Mouse (Mus musculus) stomach, embryonic 15.5 days (tissue): ENCODE measurements around the gene Ttll6. TPM values are rescaled to one million over a fixed set of nuclear protein-coding genes. Genes with fewer than 3 reads are reported as not detected.
A peak's percentile ranks its signal among the peaks of the same experiment; 100 is the strongest.
"Not testable (repeated sequence)": the region's sequence is repeated elsewhere in the genome, so short reads cannot be mapped to it uniquely, and the experiment has no call there.

Experiments used
- ATAC-seq: fragments of 200-750 bp; cut with Nextera tagmentation; 2 replicates; pipeline ENCODE4 v1.8.0; 2017; ENCODE audit warnings: low read depth, moderate number of reproducible peaks, moderate TSS enrichment; ENCODE audit not compliant: insufficient read depth, low FRiP score
- H3K27ac ChIP-seq: fragments of 300-500 bp; sonication (generic); 2 replicates; pipeline ENCODE4 v1.5.1; 2015; ENCODE audit warnings: mild to moderate bottlenecking, inconsistent platforms
- H3K27me3 ChIP-seq: fragments of 300-500 bp; sonication (generic); replicated peaks from 2 replicates; pipeline ENCODE4 v1.6.1; 2015; ENCODE audit warnings: inconsistent platforms
- H3K36me3 ChIP-seq: fragments of 300-500 bp; sonication (generic); 2 replicates; pipeline ENCODE4 v1.6.1; 2015; ENCODE audit warnings: inconsistent platforms
- H3K4me1 ChIP-seq: fragments of 300-500 bp; sonication (generic); 2 replicates; pipeline ENCODE4 v1.6.1; 2015; ENCODE audit warnings: inconsistent platforms
- H3K4me2 ChIP-seq: fragments of 300-500 bp; sonication (generic); 2 replicates; pipeline ENCODE4 v1.6.1; 2015; ENCODE audit warnings: mild to moderate bottlenecking, inconsistent platforms
- H3K4me3 ChIP-seq: fragments of 300-500 bp; sonication (generic); replicated peaks from 2 replicates; pipeline ENCODE4 v1.5.1; 2015; ENCODE audit warnings: inconsistent platforms
- H3K9ac ChIP-seq: fragments of 300-500 bp; sonication (generic); 2 replicates; pipeline ENCODE4 v1.6.1; 2015; ENCODE audit warnings: inconsistent platforms
- H3K9me3 ChIP-seq: fragments of 300-500 bp; sonication (generic); 2 replicates; pipeline ENCODE4 v1.6.1; 2016; ENCODE audit warnings: inconsistent platforms
- WGBS: fragments of 180-500 bp; shearing (Covaris S2); methylation state at CpG from one replicate; pipeline ENCODE4 v1.1.7; 2015; 5-methylcytosine and 5-hydroxymethylcytosine counted together
- polyA plus RNA-seq: library from polyadenylated mRNA; unstranded; fragments of >200 nt; fragmentation: Nextera tagmentation; extraction: Ambion mirVana; gene quantifications from 2 replicates; pipeline ENCODE4 v1.2.1, GENCODE M21; 2015

Ttll6 gene
- polyA plus RNA-seq, 1 experiment from 2014 or later: 0.31 TPM

GRCm38 (mm10) chr11:96119401-96119800, 14.2 kb upstream of the Ttll6 start:
- Histone ChIP-seq H3K4me3 (no peak overlapping the region), H3K27ac (no peak overlapping the region), H3K4me2 (no peak overlapping the region), H3K36me3 (no peaks in the 10 kb centered on the region), H3K4me1 (peaks cover 6% of the 10 kb centered on the region; the same call in 1 of the 2 replicates), H3K9ac (no peak overlapping the region), H3K9me3 (no peaks in the 10 kb centered on the region), H3K27me3 (peaks cover 10% of the 10 kb centered on the region)
- 50% methylated on average over 3 of the region's 3 CpGs for WGBS
- peak; percentile 53; the same call in 1 of the 2 replicates for ATAC-seq

- 73% methylated on average over 4 of the region's 4 CpGs for WGBS
Observed at GRCm38 (mm10) chr11:96122806-96123205, 10.8 kb upstream of the Ttll6 start.

GRCm38 (mm10) chr11:96124052-96124914, 9.3 kb upstream of the Ttll6 start:
- Histone ChIP-seq H3K4me2 (peak overlapping the region; percentile 89), H3K4me1 (peaks cover 9% of the 10 kb centered on the region; the same call in 1 of the 2 replicates), H3K27me3 (peaks cover 13% of the 10 kb centered on the region), H3K9me3 (no peaks in the 10 kb centered on the region), H3K27ac (no peak overlapping the region), H3K9ac (0 out of 2 replicates have a peak overlapping the region, but pooled peaks have one; percentile 0), H3K36me3 (no peaks in the 10 kb centered on the region), H3K4me3 (peak overlapping the region; percentile 44)
- peak; percentile 54; the same call in 1 of the 2 replicates for ATAC-seq
- 2% methylated on average over 45 of the region's 45 CpGs for WGBS

More at GRCm38 (mm10) chr11:96122806-96123205, 10.8 kb upstream of the Ttll6 start:
- not testable (repeated sequence) for H3K4me3 ChIP-seq, H3K27ac ChIP-seq, H3K36me3 ChIP-seq, ATAC-seq, H3K9me3 ChIP-seq, H3K9ac ChIP-seq, H3K4me1 ChIP-seq, H3K4me2 ChIP-seq
- H3K27me3 ChIP-seq: peaks cover 13% of the 10 kb centered on the region

GRCm38 (mm10) chr11:96130606-96131005, 3.0 kb upstream of the Ttll6 start:
- no peaks in the 10 kb centered on the region for H3K9me3 ChIP-seq
- H3K4me1 ChIP-seq: 0 out of 2 replicates have a peak, but pooled peaks cover 3% of the 10 kb centered on the region
- H3K27ac ChIP-seq: peak overlapping the region; percentile 72
- ATAC-seq: peak; percentile 85
- no peaks in the 10 kb centered on the region for H3K36me3 ChIP-seq
- no peak overlapping the region for H3K9ac ChIP-seq
- 41% methylated on average over 10 of the region's 10 CpGs for WGBS
- H3K27me3 ChIP-seq: no peaks in the 10 kb centered on the region; the same call in 1 of the 2 replicates
- no peak overlapping the region for H3K4me2 ChIP-seq
- no peak overlapping the region for H3K4me3 ChIP-seq

- ATAC-seq: no peak
- 66% methylated on average over 8 of the region's 8 CpGs for WGBS
Observed at GRCm38 (mm10) chr11:96135847-96136246, 2.3 kb downstream of the Ttll6 start.

GRCm38 (mm10) chr11:96140726-96141175, 7.2 kb downstream of the Ttll6 start:
- peaks cover 8% of the 10 kb centered on the region; the same call in 1 of the 2 replicates for H3K27me3 ChIP-seq
- H3K4me2 ChIP-seq: no peak overlapping the region
- no peaks in the 10 kb centered on the region for H3K36me3 ChIP-seq
- H3K4me1 ChIP-seq: peaks cover 6% of the 10 kb centered on the region; the same call in 1 of the 2 replicates
- 7% methylated on average over 4 of the region's 4 CpGs for WGBS
- no peak overlapping the region for H3K9ac ChIP-seq
- H3K27ac ChIP-seq: peak overlapping the region; percentile 48; the same call in 1 of the 2 replicates
- no peak overlapping the region for H3K4me3 ChIP-seq
- no peaks in the 10 kb centered on the region for H3K9me3 ChIP-seq
- peak; percentile 40; the same call in 1 of the 2 replicates for ATAC-seq

More at GRCm38 (mm10) chr11:96135847-96136246, 2.3 kb downstream of the Ttll6 start:
- no peaks in the 10 kb centered on the region for H3K9me3 ChIP-seq
- H3K27me3 ChIP-seq: no peaks in the 10 kb centered on the region
- no peak overlapping the region for H3K4me2 ChIP-seq
- no peaks in the 10 kb centered on the region for H3K36me3 ChIP-seq
- no peak overlapping the region for H3K9ac ChIP-seq
- H3K27ac ChIP-seq: peak overlapping the region; percentile 65; the same call in 1 of the 2 replicates
- H3K4me1 ChIP-seq: peaks cover 6% of the 10 kb centered on the region; the same call in 1 of the 2 replicates
- no peak overlapping the region for H3K4me3 ChIP-seq

- Histone ChIP-seq H3K9me3 (no peaks in the 10 kb centered on the region), H3K36me3 (no peaks in the 10 kb centered on the region), H3K9ac (no peak overlapping the region), H3K4me3 (no peak overlapping the region), H3K27me3 (peaks cover 22% of the 10 kb centered on the region; the same call in 1 of the 2 replicates), H3K4me2 (no peak overlapping the region), H3K27ac (no peak overlapping the region), H3K4me1 (peaks cover 10% of the 10 kb centered on the region; the same call in 1 of the 2 replicates)
- no peak for ATAC-seq
- WGBS: 64% methylated on average over 4 of the region's 4 CpGs
Observed at GRCm38 (mm10) chr11:96143766-96144165, 10.2 kb downstream of the Ttll6 start.

GRCm38 (mm10) chr11:96145622-96146270, 12.2 kb downstream of the Ttll6 start:
- peaks cover 22% of the 10 kb centered on the region; the same call in 1 of the 2 replicates for H3K27me3 ChIP-seq

GRCm38 (mm10) chr11:96147471-96147870, 13.9 kb downstream of the Ttll6 start:
- Histone ChIP-seq H3K9me3 (no peaks in the 10 kb centered on the region), H3K9ac (no peak overlapping the region), H3K27ac (no peak overlapping the region), H3K36me3 (no peaks in the 10 kb centered on the region), H3K4me2 (no peak overlapping the region), H3K4me3 (no peak overlapping the region), H3K4me1 (0 out of 2 replicates have a peak, but pooled peaks cover 7% of the 10 kb centered on the region), H3K27me3 (peaks cover 30% of the 10 kb centered on the region; the same call in 1 of the 2 replicates)
- ATAC-seq: no peak
- WGBS: 64% methylated on average over 6 of the region's 6 CpGs

More at GRCm38 (mm10) chr11:96145622-96146270, 12.2 kb downstream of the Ttll6 start:
- H3K9ac ChIP-seq: no peak overlapping the region
- H3K36me3 ChIP-seq: no peaks in the 10 kb centered on the region
- no peaks in the 10 kb centered on the region for H3K9me3 ChIP-seq
- H3K4me3 ChIP-seq: 0 out of 2 replicates have a peak overlapping the region, but pooled peaks have one; percentile 11
- 0 out of 2 replicates have a peak, but pooled peaks cover 7% of the 10 kb centered on the region for H3K4me1 ChIP-seq
- peak overlapping the region; percentile 46 for H3K4me2 ChIP-seq
- 2% methylated on average over 15 of the region's 15 CpGs for WGBS
- ATAC-seq: peak; percentile 79
- H3K27ac ChIP-seq: no peak overlapping the region

GRCm38 (mm10) chr11:96164769-96165168, 31.2 kb downstream of the Ttll6 start:
- Histone ChIP-seq H3K27me3 (peaks cover 61% of the 10 kb centered on the region), H3K36me3 (no peaks in the 10 kb centered on the region), H3K9ac (no peak overlapping the region), H3K9me3 (no peaks in the 10 kb centered on the region), H3K4me2 (no peak overlapping the region), H3K4me3 (no peak overlapping the region), H3K4me1 (no peaks in the 10 kb centered on the region), H3K27ac (no peak overlapping the region)
- 54% methylated on average over 12 of the region's 12 CpGs for WGBS
- no peak for ATAC-seq

- no peaks in the 10 kb centered on the region for H3K36me3 ChIP-seq
- no peaks in the 10 kb centered on the region for H3K9me3 ChIP-seq
- WGBS: 28% methylated on average over 9 of the region's 9 CpGs
- peaks cover 92% of the 10 kb centered on the region for H3K27me3 ChIP-seq
- no peak for ATAC-seq
- no peak overlapping the region for H3K4me3 ChIP-seq
- no peaks in the 10 kb centered on the region for H3K4me1 ChIP-seq
- no peak overlapping the region for H3K9ac ChIP-seq
- H3K4me2 ChIP-seq: no peak overlapping the region
- no peak overlapping the region for H3K27ac ChIP-seq
Observed at GRCm38 (mm10) chr11:96168125-96168524, 34.5 kb downstream of the Ttll6 start.
